Mouse (Mus musculus): ENCODE measurements around the gene Popdc3.
"Not testable (repeated sequence)": the region's sequence is repeated elsewhere in the genome, so short reads cannot be mapped to it uniquely, and the experiment has no call there.

Popdc3 gene

DNA sequence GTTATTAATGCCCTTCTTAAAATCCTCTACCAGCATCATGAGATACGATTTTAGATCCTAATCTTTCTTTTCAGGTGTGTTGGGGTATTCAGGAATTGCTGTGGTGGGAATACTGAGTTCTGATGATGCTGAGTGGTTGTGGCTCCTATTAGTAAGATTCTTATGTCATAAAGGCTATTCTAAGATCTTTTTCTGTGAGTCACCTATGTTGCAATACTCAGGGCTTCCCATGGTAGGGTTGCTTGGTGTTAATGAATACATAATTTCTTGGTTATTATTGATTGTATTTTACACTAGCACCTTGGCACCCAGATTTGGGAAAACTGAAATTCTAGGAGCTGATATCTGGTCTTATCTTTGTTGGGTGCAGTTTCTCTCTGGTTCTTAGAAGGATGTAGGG lies 26.7 kb downstream of the Popdc3 start:
- no peak for DNase-seq

DNA sequence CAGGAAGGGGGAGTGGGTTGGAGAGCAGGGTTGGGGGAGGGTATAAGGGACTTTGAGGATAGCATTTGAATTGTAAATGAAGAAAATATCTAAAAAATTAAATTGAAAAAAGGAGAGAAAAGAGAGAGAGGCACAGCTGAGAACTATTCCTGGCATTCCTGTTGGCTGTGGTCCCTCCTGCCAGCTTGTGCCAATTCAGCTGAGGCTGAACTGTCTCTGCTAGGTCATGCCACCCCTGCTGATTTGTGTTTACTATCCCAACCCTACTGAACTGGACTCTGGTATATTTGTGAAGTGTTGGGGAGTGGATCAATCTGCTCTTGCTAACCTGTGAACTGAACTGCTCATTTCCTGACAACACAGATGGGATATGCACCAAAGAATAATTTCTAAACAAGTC lies 32.3 kb downstream of the Popdc3 start:
- no peak for DNase-seq

DNA sequence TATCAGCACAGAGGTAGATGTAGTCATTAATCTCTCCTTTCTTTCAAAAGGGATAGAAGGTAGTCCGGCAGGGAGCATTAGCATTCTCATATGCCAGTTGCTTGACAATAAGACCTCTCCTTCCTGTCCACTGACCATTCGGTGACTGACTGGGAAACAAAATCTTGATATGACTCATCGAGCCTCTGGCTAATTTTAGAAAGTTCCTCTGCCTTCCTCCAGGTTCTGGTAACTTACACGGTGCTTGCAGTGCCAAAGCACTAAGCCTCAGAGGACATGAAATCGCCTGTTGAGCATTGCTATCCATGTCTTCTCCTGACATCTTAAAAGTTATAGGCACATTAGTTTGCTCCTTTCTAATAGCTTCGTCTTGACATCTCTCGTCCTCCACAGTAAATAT lies 38.8 kb downstream of the Popdc3 start:
- DNase-seq: no peak

DNA sequence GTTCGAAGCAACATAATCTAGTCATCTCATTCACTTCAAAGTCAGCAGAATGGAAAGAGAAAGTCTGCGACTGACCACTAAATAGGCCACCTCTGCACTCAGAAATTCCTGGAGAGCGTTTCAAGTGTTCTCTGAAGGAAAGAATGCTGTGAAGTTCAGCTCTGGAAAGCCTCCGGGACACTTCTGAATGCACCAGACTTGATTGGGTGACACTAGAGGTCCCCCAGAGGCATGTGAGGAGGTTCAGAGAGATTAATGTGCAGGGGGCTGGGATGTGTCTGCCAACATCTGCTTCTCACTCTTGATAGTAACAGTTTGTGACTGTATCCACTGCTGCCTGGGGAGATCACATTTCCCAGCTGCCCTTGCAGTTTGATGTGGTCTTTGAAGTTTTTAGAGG lies 52.1 kb downstream of the Popdc3 start:
- no peak for DNase-seq

DNA sequence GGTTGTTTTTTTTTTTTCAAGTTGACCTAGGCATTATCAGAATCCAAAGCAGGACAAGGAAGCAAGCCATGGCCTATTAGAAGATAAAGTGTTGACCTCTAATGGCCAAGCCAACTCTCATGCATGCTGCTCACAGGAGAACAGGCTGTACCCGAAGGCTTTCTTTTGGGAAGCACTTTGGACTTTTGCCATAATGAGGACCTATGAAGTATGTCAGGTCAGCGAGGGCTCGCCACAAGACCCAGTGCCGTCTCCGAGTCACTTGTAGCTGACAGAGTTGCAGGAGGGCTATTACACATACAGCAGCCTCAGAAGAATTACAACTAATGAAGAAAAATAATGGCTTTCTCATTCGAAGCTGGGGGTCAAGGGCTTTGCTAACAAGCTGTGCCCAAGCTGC lies 55.5 kb downstream of the Popdc3 start:
- DNase-seq: no peak

DNA sequence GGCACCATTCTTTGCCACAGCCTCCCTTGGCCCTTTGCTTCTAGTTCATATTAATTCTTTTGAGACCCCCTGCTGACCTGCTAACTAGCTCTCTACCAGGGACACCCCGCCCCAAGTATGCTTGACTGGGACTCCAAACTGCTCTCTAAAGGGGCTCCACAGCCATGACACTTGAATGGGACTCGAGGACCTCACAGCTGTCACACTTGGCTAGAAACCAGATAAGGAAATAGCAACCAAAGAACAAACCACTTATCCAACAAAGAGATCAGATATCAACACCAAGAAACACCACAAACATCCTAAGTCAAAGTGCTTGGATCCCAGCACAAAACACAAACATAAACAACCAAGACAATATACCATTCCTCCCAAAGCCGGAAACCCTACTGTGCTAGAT lies 58.4 kb downstream of the Popdc3 start:
- DNase-seq: no peak

DNA sequence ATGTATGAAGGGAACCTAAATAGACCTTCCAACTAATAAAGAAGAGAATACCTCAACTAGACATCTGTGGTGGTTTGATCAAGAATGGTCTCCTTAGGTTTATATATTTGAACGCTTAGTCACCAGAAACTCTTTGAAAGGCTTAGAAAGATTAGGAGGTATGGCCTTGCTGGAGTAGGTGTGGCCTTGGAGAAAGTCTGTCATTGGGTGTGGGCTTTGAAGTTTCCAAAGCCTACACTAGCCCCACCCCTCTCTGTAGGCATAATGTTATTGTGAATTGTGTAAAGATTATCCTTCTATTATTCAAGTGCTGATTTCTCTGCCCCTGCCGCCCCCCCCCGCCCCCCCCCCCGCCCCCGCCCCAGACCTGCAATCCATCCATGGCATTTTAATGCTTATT lies 59.6 kb downstream of the Popdc3 start:
- DNase-seq: no peak

DNA sequence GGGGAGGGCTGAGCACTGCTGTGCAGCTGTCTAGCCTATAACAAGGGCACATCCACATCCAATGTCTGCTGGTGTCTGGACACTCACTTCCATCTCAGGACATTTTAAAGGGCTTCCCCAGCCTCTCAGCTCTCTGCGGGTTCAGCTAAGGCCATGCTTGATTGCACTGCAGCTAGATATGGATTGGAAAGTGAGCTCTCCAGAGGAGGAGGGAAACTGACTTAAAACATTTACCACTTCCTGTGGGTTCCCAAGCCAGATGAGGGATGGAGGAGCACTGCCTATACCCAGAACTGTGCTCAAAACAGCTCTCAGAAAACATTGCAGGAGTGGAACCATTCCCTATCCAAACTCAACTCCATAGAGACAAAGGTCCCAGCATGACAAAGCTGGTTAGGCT lies 82.6 kb downstream of the Popdc3 start:
- DNase-seq: no peak

DNA sequence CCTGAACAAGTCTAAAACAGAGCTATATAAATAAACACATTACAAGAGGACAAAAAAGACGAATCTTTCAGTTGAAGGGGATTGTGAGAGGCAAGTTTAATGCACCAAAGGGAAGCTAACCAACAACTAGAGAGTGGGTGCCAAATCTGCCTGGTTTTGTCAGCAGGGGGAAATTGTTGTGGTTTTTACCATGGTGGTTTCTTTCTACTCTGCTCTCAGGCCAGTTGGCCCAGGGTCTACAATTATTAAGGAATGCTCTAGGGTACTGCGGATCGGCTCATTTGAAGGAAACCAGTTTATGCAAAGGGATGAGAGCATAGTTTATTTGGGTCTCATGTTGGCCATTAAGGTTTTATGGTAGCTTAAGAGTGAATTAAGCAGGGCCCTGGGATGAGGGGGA lies 84.2 kb downstream of the Popdc3 start:
- DNase-seq: no peak

DNA sequence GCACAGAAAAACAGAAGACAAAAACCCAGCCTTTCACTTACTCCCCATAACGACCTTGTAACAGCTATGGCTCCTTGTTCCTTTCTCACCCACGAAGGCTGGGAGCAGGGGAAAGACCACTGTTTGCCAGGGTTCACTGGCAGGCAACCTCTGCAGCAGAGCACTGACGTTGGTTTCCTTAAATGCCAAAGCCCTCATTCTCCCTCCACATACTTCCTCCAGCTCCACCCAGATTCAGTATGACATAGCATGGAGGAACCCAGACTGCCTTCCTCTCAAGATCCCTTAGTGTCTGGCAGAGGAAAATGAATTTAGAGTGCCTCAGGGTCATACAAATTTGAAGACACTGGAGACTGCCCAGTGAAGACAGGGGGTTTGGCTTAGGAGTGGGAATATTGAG lies 98.6 kb downstream of the Popdc3 start:
- no peak for DNase-seq

DNA sequence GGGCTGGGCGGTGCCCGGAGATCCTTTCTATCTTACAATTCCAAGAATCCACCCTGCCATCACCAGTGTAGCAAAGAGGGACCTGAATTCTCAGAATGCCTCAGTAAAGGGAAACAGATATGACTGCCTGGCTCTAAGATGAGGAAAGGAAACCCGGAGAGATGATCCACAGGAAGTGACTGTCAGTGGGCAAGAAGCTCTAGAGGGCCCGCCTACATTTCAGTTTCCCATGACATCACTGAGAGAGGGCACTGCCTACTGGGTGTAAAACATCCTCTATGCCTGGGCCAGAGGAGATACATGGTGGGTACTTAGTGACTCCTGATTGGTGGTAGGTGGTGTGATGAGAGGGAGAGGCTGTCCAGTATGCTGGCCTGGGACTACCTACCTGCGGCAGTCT lies 99.1 kb downstream of the Popdc3 start:
- no peak for DNase-seq

DNA sequence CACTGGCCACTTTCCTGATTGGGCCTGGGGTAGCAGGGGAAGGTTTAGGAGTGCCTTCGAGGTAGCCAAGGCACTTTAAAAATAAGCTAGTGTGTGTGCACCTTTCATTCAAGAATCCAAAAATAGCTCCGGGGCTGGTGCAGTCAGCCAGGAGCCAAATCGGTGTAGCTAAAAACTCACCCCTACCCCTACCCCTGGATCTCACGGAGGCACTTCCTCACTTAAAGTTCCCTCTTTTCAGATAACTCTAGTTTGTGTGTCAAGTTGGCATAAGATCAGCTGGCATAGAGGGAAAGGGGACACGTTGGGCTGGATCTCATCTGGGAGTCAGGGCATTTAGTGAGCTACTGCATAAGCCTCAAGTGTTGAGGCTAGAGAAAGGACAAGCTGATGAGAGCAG lies 107.8 kb downstream of the Popdc3 start:
- no peak for DNase-seq

DNA sequence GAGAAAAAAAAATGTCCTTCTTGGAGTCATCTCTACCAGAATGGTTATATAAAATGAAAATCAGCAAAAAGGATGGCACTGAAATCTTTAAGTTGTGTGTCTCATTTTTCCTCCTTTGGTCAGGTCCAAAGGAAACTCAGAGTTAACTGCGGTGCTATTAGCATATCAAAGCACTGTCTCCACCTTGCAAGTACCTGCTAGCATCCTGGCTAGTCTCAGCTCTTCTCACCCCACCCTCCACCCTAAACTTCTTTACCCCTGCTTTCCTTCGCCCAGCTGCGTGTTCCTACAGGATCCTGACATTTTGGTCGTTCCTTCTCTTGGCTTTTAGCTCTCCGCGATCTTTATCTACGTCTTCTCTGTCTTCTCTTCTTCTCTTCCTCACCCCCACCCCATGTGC lies 110.5 kb downstream of the Popdc3 start:
- DNase-seq: no peak

DNA sequence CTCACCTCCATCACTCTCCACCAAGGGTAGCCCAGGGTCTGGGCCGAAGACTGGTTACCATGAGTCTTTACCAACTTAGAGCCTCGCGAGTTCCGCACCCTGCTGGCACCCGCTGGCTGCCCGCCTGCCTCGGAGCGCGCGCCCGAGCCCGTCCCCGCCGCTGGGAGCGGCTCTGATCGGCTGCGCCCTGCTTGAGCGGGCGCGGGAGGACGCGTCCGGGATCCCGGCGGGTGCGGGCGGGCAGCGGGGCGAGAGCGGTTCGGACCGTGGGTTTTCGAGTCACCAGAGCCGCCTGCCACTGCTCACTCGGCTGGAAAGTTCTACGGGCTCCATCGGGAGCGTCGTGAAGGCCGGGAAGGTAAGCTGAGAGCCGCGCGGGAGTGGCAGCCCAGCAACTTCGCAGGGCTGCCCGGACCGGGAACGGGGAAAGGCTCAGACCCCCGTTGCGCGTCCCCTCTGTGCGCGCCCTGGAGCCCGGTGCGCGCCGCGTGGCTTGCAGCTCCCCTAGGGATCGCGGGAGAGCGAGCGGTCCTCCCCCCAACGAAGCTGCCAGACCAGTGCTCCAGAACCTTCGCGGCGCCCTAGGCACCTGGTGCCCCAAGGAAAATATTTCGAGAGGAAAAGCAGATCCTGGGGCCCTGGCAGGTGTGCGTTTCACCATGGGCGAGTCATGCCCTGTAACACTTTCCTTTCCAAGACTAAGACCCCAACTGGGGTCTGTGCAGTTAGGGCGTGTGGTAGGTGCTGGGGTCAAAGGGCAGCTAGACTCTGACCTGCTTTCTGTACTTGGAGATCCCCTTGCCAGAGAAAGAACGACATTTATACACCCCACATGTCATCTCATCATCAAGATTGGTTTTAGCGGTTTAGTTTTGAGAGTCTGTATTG lies 111.6 kb downstream of the Popdc3 start:
- no peak for DNase-seq

DNA sequence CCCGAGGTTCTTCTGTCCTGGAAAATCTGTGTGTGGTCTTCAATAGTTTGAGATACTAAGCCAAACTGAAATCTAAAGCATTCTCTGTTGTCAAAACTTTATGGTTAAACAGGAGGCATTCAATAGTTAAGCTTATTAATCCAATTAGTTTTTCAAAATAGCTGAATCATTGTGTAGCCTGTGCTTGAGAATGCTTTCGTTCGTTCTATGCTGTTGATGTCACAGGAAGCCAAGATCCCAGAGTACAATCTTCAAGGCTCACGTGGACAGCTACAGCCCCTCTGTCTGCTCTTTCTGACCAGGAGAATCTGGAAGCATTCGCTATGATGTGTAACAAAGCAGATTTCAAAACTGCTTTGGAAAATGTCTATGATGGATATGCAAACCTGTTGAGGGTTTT lies 112.7 kb downstream of the Popdc3 start:
- no peak for DNase-seq

DNA sequence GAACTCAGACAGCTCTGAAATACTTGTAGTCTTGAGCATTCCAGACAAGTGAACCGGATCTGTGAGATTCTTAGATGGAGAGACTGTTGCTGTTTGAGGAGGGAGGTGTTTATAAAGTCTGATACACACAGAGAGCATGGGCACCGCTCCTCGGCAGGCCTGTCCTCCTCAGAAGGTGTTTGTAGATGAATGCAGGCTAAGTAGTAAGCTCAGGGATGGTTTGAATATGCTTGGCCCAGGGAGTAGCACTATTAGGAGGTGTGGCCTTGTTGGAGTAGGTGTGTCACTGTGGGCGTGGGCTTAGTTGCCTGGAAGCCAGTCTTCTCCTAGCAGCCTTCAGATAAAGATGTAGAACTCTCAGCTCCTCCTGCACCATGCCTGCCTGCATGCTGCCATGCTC lies 114.3 kb downstream of the Popdc3 start:
- not testable (repeated sequence) for DNase-seq

DNA sequence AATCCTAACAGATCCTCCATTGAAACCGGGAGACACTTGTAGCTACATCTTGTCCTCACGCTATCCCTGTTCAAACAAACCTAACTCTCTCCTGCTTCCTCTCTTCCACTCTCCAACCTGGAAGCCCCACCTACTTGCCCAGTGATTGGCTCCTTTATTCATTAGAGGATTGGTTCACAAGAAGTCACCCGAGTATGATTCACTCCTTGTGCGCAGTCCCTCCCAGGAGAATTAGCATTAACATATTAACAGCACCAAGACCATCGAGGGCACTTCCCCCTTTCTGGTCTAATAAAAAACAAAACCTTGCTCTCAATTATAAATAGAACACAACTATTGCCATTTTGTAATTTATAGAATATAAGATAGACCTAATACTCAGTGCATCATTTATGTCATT lies 117.2 kb downstream of the Popdc3 start:
- no peak for DNase-seq

DNA sequence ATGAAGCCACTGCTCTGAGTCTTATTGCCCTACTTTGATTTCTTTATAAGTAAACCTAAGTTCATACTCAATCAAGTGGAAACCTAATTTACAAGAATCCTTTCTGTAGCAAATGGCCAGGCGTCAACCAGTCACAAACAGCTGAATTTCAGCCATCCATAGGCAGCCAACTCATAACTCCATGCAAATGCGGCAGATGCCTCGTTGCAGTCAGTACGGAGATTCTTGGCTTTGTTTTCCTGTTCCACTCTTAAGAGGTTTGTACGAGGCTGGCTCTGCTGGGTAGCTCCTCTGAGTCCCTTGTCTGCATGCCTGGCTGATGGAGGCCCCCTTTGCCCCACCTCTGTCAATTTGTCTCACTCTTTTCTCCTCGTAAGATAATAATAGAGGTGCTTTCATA lies 120.6 kb downstream of the Popdc3 start:
- no peak for DNase-seq

DNA sequence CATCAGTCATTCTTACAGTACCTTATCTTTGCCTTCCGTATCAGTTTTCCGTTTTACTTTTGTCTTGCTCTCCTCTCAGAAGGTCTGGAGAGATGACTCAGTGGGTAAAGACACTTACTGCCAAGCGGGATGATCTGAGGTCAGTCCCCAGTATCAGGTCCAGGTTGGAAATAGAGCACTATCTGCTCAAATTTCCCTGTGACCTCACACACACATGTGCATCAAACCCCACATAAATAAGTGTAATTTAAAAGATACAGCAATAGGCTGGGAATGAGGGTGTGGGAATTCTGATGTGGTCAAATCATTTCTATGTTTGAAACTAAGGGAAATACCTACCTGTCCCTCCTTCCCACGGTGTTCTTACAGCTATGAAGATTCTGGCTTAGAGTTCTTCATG lies 121.6 kb downstream of the Popdc3 start:
- DNase-seq: no peak

DNA sequence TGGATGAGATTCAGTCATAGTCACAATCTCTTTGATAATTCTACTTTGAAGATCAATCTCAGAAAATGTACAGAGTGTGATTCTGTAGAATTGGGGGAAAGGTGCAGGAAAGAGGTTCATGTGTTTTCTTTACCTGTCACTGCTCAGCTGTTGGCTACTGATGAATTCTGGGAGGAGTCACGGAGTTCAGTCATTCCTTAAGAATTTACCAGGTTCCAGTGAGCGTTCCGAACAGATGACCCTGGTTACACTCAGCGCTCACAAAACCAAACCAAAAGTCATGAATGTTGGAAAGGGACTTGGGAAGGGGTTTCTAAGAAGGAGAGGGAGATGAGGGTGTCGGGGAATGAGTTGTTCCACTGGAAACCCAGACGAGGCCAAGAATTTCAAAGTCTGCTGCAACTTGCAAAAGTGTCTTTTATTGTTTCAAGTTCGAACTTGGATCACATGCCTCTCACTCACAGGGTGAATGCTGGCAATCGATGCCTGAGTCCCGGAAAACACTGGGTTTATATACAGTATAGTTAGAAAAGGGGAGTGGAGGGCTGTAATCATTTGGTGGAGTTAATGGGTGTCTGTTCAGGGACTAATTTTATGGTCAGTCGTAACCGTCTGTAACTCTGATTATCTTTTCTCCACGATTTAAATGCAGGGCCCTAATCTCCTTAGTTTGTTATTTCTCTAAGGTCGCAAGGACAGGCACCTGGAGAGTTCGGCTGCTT lies 125.6 kb downstream of the Popdc3 start:
- no peak for DNase-seq

DNA sequence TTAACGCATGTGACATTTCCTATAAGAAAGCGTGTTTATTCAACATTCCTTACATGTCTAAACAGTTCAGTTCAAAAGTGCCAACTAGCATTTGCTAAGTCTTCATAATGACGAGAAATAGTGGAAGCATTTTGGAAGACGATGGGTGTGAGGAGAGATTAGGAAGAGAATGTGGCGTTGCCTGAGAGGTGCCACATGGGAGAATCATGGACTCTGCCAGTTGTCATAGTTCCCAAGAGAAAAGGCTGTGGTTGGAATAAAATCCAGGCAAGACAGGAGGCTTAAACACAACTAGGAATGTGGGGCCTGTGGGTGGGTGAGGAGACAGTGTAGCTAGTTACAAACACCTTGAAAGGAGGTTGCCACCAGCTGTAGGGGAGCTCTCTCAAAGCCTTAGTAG lies 127.3 kb downstream of the Popdc3 start:
- DNase-seq: no peak

DNA sequence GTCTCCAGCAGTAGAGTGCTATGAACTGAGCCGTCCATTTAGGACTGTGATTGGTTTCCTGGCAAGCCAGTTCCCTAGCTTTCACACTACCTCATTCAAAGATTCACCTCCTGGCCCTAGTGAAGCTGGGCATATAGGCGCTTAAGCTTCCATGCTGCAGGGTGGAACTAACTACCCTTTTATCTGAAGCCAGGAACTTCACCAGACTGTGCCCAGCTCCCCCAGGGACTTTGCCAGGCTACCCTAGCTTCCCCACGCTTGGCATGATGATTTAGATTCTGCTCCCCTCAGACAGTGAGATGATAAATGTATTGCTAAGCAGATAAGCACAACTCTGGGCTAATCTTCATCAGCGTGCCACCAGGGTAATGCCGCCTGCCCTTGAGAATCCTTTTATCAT lies 133.2 kb downstream of the Popdc3 start:
- DNase-seq: no peak

DNA sequence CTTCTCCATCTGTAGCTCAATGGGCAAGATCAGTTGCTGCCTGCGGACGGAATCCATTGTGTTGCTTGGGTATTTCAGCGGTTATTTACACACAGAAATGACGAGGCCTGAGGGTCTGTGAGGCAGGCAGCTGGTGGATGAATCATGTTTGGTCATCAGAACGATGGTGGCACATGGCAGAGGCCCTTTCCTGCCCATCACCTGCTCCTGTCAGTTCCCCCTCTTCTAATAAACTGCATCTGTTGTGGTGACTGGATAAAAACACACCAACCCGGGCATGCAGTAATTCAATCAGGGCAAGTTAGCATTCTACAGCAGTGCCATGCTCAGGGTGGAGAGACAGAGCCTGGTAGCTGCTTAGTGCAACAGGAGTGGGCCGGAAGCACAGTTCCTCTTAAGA lies 133.7 kb downstream of the Popdc3 start:
- no peak for DNase-seq

DNA sequence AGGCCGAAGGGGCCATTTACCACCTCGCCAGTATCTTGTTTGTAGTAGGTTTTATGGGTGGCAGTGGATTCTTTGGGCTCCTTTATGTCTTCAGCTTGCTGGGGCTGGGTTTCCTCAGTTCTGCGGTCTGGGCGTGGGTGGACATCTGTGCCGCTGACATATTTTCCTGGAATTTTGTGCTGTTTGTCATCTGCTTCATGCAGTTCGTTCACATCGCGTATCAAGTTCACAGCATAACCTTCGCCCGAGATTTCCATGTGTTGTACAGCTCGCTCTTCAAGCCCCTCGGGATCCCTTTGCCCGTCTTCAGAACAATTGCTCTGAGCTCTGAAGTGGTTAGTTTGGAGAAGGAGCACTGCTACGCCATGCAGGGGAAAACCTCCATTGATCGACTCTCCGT lies 137.0 kb downstream of the Popdc3 start:
- DNase-seq: no peak

DNA sequence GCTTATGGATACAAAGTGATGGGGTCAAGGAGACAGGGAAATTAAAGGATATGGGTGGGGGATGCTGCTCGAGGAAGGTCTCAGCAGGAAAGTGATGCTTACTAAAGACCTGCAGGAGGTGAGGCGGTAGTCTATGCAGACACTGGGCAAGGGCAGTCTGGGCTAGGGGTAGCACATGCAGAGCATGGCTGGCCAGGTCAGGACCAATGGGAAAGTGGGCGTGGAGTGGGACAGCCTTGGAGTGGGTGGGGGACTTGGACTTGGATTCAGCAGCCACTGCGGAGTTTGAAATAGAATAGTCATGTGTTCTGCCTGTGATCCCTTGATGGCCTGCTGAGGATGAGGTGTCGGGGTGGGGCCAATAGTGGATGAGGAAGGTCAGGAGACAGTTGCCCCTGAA lies 141.0 kb downstream of the Popdc3 start:
- no peak for DNase-seq
